Mouse (Mus musculus) stomach, embryonic 14.5 days (tissue): ENCODE results near the gene Plcb1. TPM values are rescaled to one million over a fixed set of nuclear protein-coding genes. Genes with fewer than 3 reads are reported as not detected.

Source experiments
- polyA plus RNA-seq: library from polyadenylated mRNA; unstranded; fragments of >200 nt; fragmentation: Nextera tagmentation; extraction: Ambion mirVana; gene quantifications from 2 replicates; pipeline ENCODE4 v1.2.1, GENCODE M21; 2014

Gene Plcb1
- polyA plus RNA-seq, 1 experiment from 2014 or later: 25.3 TPM

Other genes with a start within 250 kb of the Plcb1 start
- not detected in 2 replicates for gene Hao1, start 231.7 kb upstream of the Plcb1 start, polyA plus RNA-seq
- gene Tmx4, start 141.9 kb upstream of the Plcb1 start, polyA plus RNA-seq: 30.0 and 31.1 TPM in 2 replicates